Mouse (Mus musculus) heart, postnatal 4 days (tissue): ENCODE results near the gene Iqsec1. TPM values are rescaled to one million over a fixed set of nuclear protein-coding genes. Genes with fewer than 3 reads are reported as not detected.
A peak's percentile ranks its signal among the peaks of the same experiment; 100 is the strongest.
"Not testable (repeated sequence)": the region's sequence is repeated elsewhere in the genome, so short reads cannot be mapped to it uniquely, and the experiment has no call there.

ENCODE experiments used
- DNase-seq: peaks from one replicate; pipeline ENCODE4 v3.0.0; 2021
- total RNA-seq, 2 experiments: library from RNA; stranded (reverse); gene quantifications; 2 replicates each; pipeline ENCODE4 v1.2.3; 2021

Gene Iqsec1
- total RNA-seq, 2 experiments from 2014 or later: 150 TPM

DNA sequence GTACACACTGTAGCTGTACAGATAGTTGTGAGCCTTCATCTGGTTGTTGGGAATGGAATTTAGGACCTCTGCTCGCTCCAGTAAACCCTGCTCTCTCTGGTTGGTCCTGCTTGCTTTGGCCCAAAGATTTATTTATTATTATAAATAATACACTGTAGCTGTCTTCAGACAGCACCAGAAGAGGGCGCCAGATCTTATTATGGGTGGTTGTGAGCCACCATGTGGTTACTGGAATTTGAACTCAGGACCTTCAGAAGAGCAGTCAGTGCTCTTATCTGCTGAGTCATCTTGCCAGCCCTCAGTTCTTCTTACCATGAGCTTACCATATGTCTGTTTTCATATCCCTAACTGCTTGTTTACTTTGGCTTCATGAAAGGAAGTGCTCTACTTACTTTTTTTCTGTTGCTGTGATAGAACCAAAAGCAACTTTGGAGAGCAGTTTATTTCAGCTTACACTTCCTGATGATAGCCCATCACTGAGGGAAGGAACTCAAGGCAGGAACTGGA lies 332.1 kb downstream of the Iqsec1 start:
- DNase-seq: peak; percentile 31

DNA sequence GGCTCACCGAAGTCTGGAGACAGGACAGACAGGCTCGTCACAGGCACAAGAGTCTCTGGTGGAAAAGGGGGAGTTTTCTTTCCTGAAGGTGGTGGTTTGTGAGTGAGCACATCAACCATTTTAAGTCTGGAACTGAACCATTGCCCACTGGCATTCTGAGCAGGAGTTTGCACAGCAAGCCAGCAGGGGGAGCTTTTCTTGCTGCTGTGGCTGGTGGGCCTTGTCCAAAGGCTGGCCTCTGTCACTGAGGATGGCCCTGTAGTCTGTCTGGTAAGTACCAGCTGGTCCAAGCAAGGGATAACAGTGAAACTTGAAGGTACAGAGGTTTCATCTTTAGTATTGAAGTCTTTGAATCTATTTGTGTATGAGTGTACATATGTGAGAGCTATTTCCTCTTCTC lies 334.7 kb downstream of the Iqsec1 start:
- DNase-seq: peak; percentile 76

DNA sequence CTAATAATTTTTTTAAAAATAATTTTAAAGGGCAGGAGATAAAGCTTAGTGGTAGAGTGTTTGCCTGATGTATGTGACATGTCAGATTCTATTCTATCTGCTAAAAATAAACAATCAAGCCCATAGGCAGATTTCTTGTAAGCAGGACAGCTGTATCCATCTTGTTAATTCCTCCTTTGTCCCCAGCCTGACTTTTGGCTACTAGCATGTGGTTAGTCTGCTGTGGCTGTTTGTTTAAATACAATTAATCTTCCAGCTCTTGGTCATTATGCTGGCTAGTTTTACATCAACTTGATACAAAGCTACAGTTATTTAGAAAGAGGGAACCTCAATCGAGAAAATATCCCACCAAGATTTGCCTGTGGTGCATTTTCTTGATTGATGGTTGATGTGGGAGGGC lies 337.9 kb downstream of the Iqsec1 start:
- DNase-seq: no peak

DNA sequence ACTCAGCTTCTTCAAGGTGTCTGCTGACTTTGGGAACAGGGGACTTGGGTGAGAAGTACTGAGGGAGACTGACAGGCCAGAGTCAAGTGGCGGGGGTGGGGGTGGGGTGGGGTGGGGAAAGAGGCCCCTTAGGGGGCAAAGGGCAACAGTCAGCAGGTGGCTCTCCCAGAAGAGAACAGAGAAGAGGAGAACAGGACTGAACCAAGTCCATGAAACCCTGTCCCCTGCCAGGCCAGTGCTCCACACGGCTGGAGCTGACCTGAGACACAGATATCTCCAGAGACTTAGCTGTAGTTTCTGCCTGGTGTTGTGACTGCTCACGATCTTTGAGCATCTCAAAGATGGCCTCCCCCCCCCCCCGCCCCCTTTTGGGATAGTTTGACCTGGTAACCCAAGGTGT lies 339.2 kb downstream of the Iqsec1 start:
- no peak for DNase-seq

- no peak for DNase-seq
Observed at GRCm38 (mm10) chr6:90648391-90648790, 340.1 kb downstream of the Iqsec1 start.

GRCm38 (mm10) chr6:90644965-90645364 lies 343.5 kb downstream of the Iqsec1 start:
- no peak for DNase-seq

- no peak for DNase-seq
Observed at GRCm38 (mm10) chr6:90643057-90643456, 345.4 kb downstream of the Iqsec1 start.

DNA sequence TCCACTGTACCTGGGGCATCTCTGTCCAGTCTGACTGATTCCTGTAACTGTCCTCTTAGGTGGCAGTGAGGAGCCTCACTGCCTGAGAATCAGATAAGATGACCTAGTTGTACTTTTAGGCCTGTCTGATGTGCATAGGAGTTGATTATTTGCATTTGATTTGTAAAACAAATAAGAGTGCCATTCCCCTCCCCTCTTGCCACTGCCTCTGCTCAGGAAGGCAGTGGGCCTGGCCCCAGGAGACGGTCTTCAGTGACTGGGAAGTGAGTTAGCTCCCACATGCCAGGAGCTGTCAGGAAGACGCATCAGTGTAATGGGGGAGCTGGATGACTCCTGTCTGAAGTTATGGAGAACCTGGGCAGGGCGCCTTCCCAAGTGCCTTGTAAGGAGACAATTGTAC lies 352.9 kb downstream of the Iqsec1 start:
- no peak for DNase-seq

DNA sequence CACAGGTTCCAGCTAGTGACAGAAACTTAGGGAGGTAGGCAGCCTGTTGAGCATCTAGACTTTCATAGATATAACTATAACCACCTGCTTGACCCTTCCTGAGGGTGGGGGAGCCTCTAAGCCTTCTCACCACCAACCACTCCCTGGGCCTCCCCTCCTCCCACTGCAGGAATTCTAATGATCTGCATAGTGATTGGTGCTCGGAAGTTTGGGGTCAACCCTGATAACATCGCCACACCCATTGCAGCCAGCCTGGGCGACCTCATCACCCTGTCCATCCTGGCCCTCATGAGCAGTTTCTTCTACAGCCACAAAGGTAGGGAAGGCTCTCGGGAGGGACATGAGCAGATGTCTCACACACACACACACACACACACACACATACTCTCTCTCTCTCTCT lies 353.4 kb downstream of the Iqsec1 start:
- DNase-seq: no peak

- DNase-seq: not testable (repeated sequence)
Observed at GRCm38 (mm10) chr6:90632526-90632925, 356.0 kb downstream of the Iqsec1 start.

DNA sequence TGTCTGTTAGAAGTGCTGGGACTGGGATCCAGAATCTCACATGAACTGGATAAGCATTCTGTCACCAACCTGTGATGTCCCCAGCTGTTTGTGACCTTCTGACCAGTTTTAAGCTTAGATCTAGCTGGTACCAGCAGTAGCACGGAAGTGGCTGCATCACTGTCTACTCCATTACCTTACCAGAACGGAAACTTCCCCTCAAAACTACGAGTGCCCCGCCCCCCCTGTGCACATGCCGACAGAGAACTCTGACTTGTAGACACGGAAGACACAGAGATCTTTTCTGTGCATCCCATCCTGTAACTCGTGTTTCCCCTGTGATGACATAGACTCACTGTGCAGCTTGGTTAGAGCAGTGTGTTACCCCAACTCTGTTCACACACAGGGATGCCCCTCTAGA lies 358.1 kb downstream of the Iqsec1 start:
- no peak for DNase-seq

DNA sequence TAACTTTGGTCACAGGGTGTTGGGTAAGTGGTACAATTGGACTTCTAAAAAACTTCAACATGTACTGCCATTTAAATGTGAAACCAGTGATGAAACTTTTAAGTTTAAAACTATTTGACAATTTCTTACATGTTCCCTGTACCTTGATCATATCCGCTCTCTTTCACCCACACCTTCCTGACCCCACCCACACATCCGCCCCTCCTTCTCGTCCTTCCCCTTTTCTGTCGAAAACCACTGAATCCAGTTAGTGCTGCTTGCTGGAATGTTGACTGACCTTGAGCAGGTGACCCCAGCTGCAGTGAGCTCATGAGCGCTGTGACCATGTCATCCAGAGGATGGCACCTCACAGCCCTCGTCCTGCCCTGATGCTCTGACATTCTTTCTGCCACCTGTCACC lies 359.0 kb downstream of the Iqsec1 start:
- no peak for DNase-seq

- DNase-seq: no peak
Observed at GRCm38 (mm10) chr6:90627556-90627955, 360.9 kb downstream of the Iqsec1 start.

- DNase-seq: no peak
Observed at GRCm38 (mm10) chr6:90625207-90625994, 363.1 kb downstream of the Iqsec1 start.

GRCm38 (mm10) chr6:90624733-90625132 lies 363.8 kb downstream of the Iqsec1 start:
- no peak for DNase-seq

GRCm38 (mm10) chr6:90624184-90624583 lies 364.3 kb downstream of the Iqsec1 start:
- peak; percentile 53 for DNase-seq

DNA sequence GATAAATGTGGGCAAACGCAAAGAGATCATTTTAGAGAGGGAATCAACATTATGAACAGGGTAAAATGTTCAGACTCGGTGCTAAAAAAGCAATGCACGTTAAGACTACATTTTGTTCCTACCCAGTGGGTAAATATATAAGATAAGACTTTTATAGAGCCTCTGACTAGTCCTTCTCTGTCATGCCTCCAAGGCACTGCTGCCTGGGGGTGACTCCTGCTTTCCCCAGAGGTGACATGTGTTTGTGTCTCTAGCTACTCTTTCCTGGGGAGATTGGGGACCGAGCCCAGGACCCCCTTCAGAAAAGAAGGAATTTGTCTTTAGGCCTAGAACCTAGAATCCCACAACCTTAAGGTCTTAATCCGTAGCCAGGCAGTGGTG lies 365.0 kb downstream of the Iqsec1 start:
- no peak for DNase-seq

DNA sequence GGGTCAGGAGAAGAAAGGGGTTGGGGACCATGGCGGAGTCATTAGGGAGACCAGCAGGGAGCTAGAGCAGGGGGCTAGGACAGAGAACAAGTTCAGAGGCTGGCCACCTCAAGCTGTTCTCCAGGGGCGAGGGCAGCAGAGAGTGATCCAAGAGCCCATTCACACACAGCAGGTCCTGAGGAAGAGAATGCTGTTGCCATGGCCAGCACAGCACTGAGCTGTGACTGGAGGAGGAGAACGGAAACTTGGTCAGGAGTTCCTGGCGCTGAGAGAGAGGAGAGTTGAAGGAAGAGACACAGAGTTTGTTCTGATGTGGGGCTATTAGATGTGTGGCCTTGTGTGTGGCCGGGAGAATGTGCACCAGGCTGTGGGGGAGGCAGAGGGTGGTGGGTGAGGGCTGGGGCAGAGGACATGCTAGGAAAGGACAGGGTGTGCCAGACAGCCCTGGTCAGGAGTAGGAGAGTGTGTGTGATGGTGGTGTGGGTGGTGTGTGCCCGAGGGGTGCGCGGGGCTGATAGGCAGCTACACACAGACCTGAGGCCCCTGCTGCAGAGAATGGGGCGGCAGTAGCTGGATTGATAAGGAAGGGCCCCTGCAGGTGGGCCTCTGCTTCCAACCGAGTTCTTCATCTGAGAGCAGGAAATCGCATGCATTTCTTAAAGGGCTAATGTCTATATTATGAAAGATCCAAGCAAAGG lies 365.6 kb downstream of the Iqsec1 start:
- DNase-seq: no peak

- DNase-seq: no peak
Observed at GRCm38 (mm10) chr6:90621584-90621890, 366.9 kb downstream of the Iqsec1 start.

GRCm38 (mm10) chr6:90620791-90621583 lies 367.5 kb downstream of the Iqsec1 start:
- no peak for DNase-seq

GRCm38 (mm10) chr6:90619936-90620335 lies 368.5 kb downstream of the Iqsec1 start:
- DNase-seq: no peak

DNA sequence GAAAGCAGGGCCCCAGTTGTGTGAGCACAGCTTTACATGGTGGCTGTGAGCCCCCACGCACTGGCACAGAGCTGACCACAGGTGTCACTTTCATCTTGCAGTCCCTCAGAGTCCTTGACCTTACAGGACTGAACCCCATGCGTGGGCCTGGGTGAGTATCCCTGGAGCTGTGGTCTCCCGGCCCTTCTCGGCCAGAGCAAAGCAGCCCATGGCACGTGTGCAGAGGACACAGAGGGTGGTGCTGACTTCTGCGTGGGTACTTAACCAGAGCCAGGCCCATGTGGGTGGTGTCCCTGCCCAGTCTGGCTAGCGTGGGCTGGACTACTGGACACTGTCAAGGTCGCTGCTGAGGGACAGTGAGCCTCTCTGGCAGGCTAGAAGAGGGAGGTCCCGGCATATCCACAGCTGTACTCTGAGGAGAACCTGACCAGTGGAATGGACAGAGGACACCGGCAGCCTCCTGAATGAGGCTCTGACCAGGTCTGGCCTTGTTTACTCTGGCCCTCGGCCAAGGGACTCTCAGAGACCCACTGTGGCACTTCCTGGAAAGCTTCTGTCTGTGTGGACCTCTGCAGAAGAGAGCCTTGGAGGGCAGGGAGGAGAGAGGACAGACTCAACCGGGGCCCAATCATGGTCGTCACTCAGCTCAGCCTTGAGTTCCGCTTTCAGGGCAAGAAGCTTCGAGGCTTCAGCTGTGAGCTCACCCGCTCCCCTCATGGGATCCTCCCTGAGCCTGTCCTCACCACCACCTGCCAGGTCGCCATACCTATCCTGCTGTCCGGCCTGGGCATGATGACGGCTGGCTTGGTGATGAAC lies 369.5 kb downstream of the Iqsec1 start:
- peak; percentile 53 for DNase-seq
